Mouse (Mus musculus) left cerebral cortex, postnatal 10 days (tissue): ENCODE measurements around the gene Matn1. TPM values are rescaled to one million over a fixed set of nuclear protein-coding genes. Genes with fewer than 3 reads are reported as not detected.

ENCODE experiments used
- DNase-seq, 2 experiments: peaks; one replicate each; pipeline ENCODE4 v3.0.0; 2021 to 2022; ENCODE audit warnings: low spot score in 2 of 2, mixed read lengths in 1 of 2; ENCODE audit errors: extremely low spot score in 1 of 2
- intact Hi-C: fragments of 180-260 bp; cut with DNase I; formaldehyde crosslinking; loops from one replicate; pipeline ENCODE4 v1.15.1; 2025
- total RNA-seq, 2 experiments: library from RNA; stranded (reverse); gene quantifications; 2 replicates each; pipeline ENCODE4 v1.2.3; 2021

The Matn1 gene
- total RNA-seq: under 1 TPM; 0.56 to 0.63 TPM

DNA sequence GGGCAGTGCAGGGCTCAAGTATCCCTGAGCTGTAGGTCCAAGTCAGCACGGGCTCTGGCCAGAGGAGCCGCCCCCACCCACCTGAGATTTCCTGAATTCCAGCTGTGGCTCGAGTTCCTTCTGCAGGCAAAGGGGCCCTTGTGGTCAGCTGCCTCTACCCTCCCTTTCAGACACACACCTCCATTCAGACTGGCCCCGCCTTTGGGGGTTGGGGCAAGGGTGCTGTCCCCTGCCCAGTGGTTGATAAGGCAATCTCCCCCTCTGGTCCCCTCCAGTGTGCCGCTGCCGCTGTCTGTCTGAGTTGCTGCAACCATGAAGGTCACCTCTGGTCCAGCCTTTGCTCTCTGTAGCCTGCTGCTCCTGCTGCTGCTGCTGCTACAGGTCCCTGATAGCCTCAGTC is at the start of gene Matn1:
Gene Matn1 (plus strand): TSS at position 274 of the 400 bp plus-strand sequence.
- no peak for DNase-seq
- intact Hi-C loops: no loop called here

DNA sequence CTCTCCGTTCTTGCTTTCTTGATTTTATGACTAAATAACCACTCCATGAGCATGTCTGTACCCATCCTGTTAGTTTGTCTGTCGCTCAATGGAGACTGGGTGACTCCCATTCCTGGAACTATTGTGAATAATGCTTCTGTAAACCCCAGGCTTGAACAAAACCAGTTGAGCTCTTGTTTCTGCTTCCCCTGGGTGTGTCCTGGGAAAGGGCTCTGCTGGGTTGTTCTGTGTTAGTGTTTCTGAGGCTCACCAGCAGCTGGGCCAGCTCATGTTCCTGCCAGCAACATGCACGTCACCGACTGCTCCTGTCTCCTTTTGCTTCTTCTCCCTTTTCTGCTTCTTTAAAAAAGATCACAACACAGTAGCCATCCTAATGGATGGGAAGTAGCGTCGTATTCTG is 48.5 kb upstream of the Matn1 start:
- DNase-seq: no peak
- intact Hi-C loops: loop anchor here (1.0 kb wide), 1 partner anchor 52 kb away; no protein-coding TSS in a partner anchor

DNA sequence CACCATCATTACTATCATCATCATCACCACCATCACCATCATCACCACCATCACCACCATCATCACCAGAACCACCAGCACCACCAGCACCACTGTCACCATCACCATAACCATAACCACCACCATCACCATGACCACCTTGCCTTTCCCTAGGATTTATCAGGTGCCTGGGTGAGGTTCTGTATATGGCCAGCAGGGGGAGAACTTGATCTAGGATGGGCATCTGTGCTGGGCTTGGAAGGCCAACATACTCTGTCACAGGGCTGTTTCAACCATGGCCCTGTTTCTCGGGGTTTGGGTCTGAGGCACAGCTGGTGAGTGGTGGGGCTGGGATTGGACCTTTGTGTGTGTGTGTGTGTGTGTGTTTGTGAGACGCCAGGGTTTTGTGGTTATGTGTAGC is 47.8 kb upstream of the Matn1 start:
- DNase-seq: peak in 1 of 2 experiments; percentile 65
- intact Hi-C loops: loop anchor here (1.0 kb wide), 1 partner anchor 51 kb away; no protein-coding TSS in a partner anchor

GRCm38 (mm10) chr4:130899383-130899781 is 44.8 kb upstream of the Matn1 start:
- intact Hi-C loops: no loop called here
- no peak for DNase-seq

DNA sequence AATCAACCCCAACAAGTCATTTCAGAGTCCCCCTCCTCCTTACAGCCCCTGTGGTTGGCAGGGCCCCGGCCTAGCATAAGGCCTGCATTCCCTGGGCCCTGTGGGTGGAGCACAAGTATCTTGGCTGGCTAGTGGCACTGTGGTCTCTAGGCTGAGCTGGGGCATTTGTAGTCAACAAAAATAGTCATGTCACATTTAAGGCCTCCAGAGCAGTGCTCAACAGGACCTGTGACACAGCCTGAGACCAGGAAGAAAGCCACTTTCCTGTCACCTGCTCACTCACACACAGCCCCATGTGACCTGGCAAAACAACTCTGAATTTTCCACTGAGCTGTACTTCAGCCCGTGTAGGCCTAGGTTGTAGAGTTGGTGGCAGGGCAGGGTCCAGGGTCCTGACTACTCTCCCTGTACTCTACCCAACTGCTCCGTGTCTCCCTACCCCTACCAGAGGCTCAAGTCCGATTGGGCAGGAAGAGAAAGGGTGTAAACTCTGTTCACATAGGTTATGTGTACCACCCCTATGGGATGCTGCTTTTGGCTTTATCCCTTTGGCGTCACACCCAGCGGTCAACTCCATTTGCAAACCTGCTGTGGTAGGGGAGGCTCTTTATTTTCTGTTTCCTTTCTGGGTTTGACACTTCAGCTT is 44.3 kb upstream of the Matn1 start:
- intact Hi-C loops: no loop called here
- no peak for DNase-seq

- intact Hi-C loops: no loop called here
- DNase-seq: no peak
Measured at GRCm38 (mm10) chr4:130900746-130901145, 43.4 kb upstream of the Matn1 start.

- intact Hi-C loops: no loop called here
- no peak for DNase-seq
Measured at GRCm38 (mm10) chr4:130902289-130902781, 41.9 kb upstream of the Matn1 start.

- no peak for DNase-seq
- intact Hi-C loops: no loop called here
Measured at GRCm38 (mm10) chr4:130905025-130905424, 39.2 kb upstream of the Matn1 start.

DNA sequence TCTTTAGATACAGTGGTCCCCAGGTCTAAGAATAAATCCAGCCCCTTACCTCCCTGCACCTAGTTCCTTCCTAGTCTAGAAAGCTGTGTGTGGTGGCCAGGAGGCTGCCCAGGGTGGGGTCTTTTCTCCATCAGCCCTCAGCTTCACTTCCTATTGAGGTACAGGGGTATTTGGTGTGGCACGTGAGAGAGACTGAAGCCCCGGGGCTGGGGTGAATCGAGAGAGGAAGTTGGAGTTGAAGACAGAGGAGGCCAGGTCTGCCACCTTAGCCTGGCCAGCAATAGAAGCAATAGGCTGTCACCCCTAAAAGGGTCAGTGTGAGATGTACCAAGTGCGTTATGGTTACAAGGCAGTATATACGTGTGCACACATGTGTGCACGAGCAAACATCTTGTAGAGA is 38.3 kb upstream of the Matn1 start:
- intact Hi-C loops: no loop called here
- DNase-seq: no peak

DNA sequence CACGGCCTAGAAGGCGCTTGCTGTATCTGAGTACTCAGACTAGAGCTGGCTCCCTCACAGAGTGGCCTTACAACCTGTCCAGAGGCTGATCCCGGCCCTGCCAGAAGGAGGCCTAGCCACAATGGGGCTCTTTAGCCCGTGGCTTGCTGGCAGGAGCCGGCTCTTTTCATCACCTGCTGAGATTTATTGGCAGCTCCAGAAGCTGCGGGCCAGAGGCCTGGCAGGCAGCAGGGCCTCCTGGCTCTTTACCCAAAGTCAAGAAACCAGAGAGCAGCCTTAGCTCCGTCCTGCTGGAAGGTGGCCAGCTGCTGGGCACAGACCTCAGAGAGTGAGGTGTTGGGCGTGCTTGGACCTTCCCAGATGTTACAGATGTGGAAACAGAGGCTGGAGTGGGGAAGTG is 37.9 kb upstream of the Matn1 start:
- DNase-seq: peak; percentile 13 to 61
- intact Hi-C loops: no loop called here

GRCm38 (mm10) chr4:130907200-130908069 is 36.8 kb upstream of the Matn1 start:
- no peak for DNase-seq
- intact Hi-C loops: no loop called here

GRCm38 (mm10) chr4:130908133-130908532 is 36.1 kb upstream of the Matn1 start:
- intact Hi-C loops: no loop called here
- DNase-seq: no peak

GRCm38 (mm10) chr4:130909167-130909874 is 34.9 kb upstream of the Matn1 start:
- DNase-seq: peak in 1 of 2 experiments; percentile 58
- intact Hi-C loops: no loop called here

GRCm38 (mm10) chr4:130910666-130911065 is 33.5 kb upstream of the Matn1 start:
- DNase-seq: no peak
- intact Hi-C loops: no loop called here

GRCm38 (mm10) chr4:130912626-130913025 is 31.6 kb upstream of the Matn1 start:
- DNase-seq: no peak
- intact Hi-C loops: no loop called here

GRCm38 (mm10) chr4:130913077-130913476 is 31.1 kb upstream of the Matn1 start, which contains the start of gene Laptm5:
Laptm5 (plus strand) TSS chr4:130913125.
- intact Hi-C loops: no loop called here
- DNase-seq: no peak

- intact Hi-C loops: no loop called here
Measured at GRCm38 (mm10) chr4:130913511-130913910, 30.7 kb upstream of the Matn1 start.

DNA sequence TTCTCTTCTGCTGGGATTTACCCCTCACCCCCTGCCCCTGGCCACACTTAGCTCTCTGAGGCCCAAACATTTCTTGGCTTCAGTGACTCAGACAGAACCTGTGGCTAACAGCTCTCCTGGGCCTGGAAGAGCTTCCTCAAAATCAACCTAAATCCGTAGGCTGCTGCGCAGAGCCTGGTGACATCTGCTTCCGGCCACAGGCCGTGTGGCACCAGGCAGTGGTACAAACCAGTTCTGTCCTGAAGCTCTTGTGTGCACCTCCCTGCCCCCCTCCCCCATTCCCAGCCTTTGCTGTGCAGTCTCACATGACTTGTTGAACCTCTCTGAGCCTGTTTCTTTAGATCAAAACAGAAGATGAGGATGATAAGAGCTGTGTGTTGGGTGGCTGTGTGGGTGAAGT is 30.2 kb upstream of the Matn1 start:
- DNase-seq: no peak
- intact Hi-C loops: no loop called here

More at GRCm38 (mm10) chr4:130913511-130913910, 30.7 kb upstream of the Matn1 start:
- DNase-seq: no peak

DNA sequence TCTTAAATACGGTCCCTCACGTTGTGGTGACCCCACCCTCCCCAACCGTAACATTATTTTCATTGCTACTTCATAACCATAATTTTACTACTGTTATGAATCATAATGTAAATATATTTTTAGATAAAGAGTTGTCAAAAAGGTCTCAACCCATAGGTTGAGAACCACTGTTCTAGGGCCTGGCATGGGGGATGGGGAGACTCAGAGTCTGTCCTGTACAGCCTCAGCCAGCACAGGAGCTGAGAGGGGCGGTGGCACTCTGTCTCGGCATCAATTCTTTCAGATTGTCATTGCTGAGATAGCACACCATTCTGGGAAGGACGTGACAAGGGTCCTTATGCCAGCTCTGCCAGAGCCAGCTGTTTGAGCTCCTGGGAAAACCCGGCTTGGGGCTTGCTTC is 29.7 kb upstream of the Matn1 start:
- intact Hi-C loops: no loop called here

More for the DNA sequence above, 29.7 kb upstream of the Matn1 start:
- no peak for DNase-seq
